Comparison of ENCODE assay signal across 24 mouse cellular contexts in genomic region chr1:131730639-131731437, GRCm38 (mm10). TPM values are rescaled to one million over a fixed set of nuclear protein-coding genes. Genes with fewer than 3 reads are reported as not detected.
A peak's percentile ranks its signal among the peaks of the same experiment; 100 is the strongest.
DNase-seq lines count a peak whose midpoint lies in the region; ATAC-seq and TF ChIP-seq lines count a peak whose summit lies in the region.
"Had no signal": no experiment of that assay in that cellular context is flagged by ENCODE, and none has a peak within 500 bp of the region (broad histone marks: within the 10 kb centered on the region; RNA-seq: fewer than 3 reads in every experiment).

No protein-coding gene starts in this region.

- no peaks in the 10 kb centered on the region for H3K9me3 ChIP-seq in midbrain, embryonic 11.5 days (ENCODE audit: control insufficient read depth, low read length)
- H3K9me3 ChIP-seq in midbrain, postnatal 0 days (ENCODE audit: low read length) = no peaks in the 10 kb centered on the region
- no peaks in the 10 kb centered on the region for H3K9me3 ChIP-seq in neural tube, embryonic 15.5 days (replicated peaks)
- H3K9me3 ChIP-seq: heart, embryonic 13.5 days had no signal

- no peak overlapping the region for H3K4me3 ChIP-seq in midbrain, embryonic 11.5 days (ENCODE audit: low read depth, low read length)
- no peak overlapping the region for H3K4me3 ChIP-seq in midbrain, postnatal 0 days (ENCODE audit: low read depth, low read length)
- no peak overlapping the region for H3K4me3 ChIP-seq in neural tube, embryonic 15.5 days (replicated peaks)
- H3K4me3 ChIP-seq: heart, embryonic 13.5 days; left cerebral cortex, adult 2 months; myocyte had no signal

- no peak overlapping the region for H3K27ac ChIP-seq in midbrain, embryonic 11.5 days (ENCODE audit: low read depth, low read length)
- H3K27ac ChIP-seq in midbrain, postnatal 0 days (ENCODE audit: low read depth, low read length) = no peak overlapping the region
- H3K27ac ChIP-seq in neural tube, embryonic 15.5 days (replicated peaks) = no peak overlapping the region
- H3K27ac ChIP-seq: heart, embryonic 13.5 days; left cerebral cortex, adult 2 months had no signal

- TF ChIP-seq CTCF in midbrain, postnatal 0 days (IDR thresholded peaks at IDR 0.05) = no peak

- peaks cover 5% of the 10 kb centered on the region; the same call in 1 of the 2 replicates for H3K4me1 ChIP-seq in midbrain, embryonic 11.5 days (ENCODE audit: control insufficient read depth, insufficient read depth, low read length)
- no peaks in the 10 kb centered on the region for H3K4me1 ChIP-seq in midbrain, postnatal 0 days (ENCODE audit: insufficient read depth, low read length)
- H3K4me1 ChIP-seq in neural tube, embryonic 15.5 days = no peaks in the 10 kb centered on the region

- H3K36me3 ChIP-seq in midbrain, embryonic 11.5 days (ENCODE audit: control insufficient read depth, insufficient read depth, low read length) = no peaks in the 10 kb centered on the region
- no peaks in the 10 kb centered on the region for H3K36me3 ChIP-seq in midbrain, postnatal 0 days (ENCODE audit: insufficient read depth, low read length)
- H3K36me3 ChIP-seq in neural tube, embryonic 15.5 days = no peaks in the 10 kb centered on the region
- H3K36me3 ChIP-seq: heart, embryonic 13.5 days had no signal

- H3K27me3 ChIP-seq in midbrain, embryonic 11.5 days (ENCODE audit: control insufficient read depth, insufficient read depth, low read length) = no peaks in the 10 kb centered on the region
- H3K27me3 ChIP-seq in midbrain, postnatal 0 days (ENCODE audit: insufficient read depth, low read length) = no peaks in the 10 kb centered on the region
- H3K27me3 ChIP-seq in neural tube, embryonic 15.5 days (replicated peaks) = no peaks in the 10 kb centered on the region
- H3K27me3 ChIP-seq: heart, embryonic 13.5 days; Patski had no signal

- peak; percentile 28 for DNase-seq in midbrain, embryonic 11.5 days (ENCODE audit: low spot score, missing footprints)
- no peak for DNase-seq in midbrain, postnatal 0 days (ENCODE audit: low spot score)
- DNase-seq in kidney, adult 8-10 months = peak; percentile 34 to 58
- peak; percentile 51 for DNase-seq in kidney, postnatal 14 days
- DNase-seq in cerebellum, adult 11-12 months = no peak
- DNase-seq in urinary bladder, postnatal 10 days (ENCODE audit: low spot score) = no peak
- DNase-seq: adrenal gland, postnatal 14 days; cerebellum, postnatal 14 days; heart, adult 11 months; heart, postnatal 4 days; lung, adult 18-20 months; lung, postnatal 14 days; midbrain, embryonic 14.5 days; thymus, postnatal 25 days had no signal

- 88% methylated on average over 12 of the region's 12 CpGs for WGBS in midbrain, embryonic 11.5 days
- 82% methylated on average over 12 of the region's 12 CpGs for WGBS in midbrain, postnatal 0 days
- 84% methylated on average over 12 of the region's 12 CpGs for WGBS in neural tube, embryonic 15.5 days

- no peak for ATAC-seq in midbrain, embryonic 11.5 days (ENCODE audit: low FRiP score)
- no peak for ATAC-seq in midbrain, postnatal 0 days (ENCODE audit: low FRiP score)
- ATAC-seq in neural tube, embryonic 15.5 days (ENCODE audit: low FRiP score) = no peak
- ATAC-seq: Patski had no signal

- H3K9ac ChIP-seq in midbrain, embryonic 11.5 days (ENCODE audit: low read length) = no peak overlapping the region
- H3K9ac ChIP-seq in midbrain, postnatal 0 days (replicated peaks; ENCODE audit: low read length, poor library complexity, severe bottlenecking) = no peak overlapping the region
- no peak overlapping the region for H3K9ac ChIP-seq in neural tube, embryonic 15.5 days (replicated peaks)
- H3K9ac ChIP-seq: heart, embryonic 13.5 days had no signal

- no peak overlapping the region for H3K4me2 ChIP-seq in midbrain, embryonic 11.5 days
- H3K4me2 ChIP-seq in midbrain, postnatal 0 days (ENCODE audit: low read depth, low read length, poor library complexity, severe bottlenecking) = no peak overlapping the region
- H3K4me2 ChIP-seq in neural tube, embryonic 15.5 days = no peak overlapping the region
- H3K4me2 ChIP-seq: heart, embryonic 13.5 days; liver, embryonic 11.5 days had no signal

RNA-seq across cellular contexts. Expression of gene Slc26a9, which starts 13.0 kb away (rescaled TPM):
- not detected in 2 replicates for polyA plus RNA-seq in midbrain, embryonic 11.5 days (2014; fragmentation: Nextera tagmentation; extraction: Ambion mirVana)
- 0.44 TPM in 1 of 2 replicates, not detected in the other for total RNA-seq in midbrain, postnatal 0 days (2014; rRNA removed)
- polyA plus RNA-seq in midbrain, postnatal 0 days (2015; fragmentation: Nextera tagmentation; extraction: Ambion mirVana) = 0.10 and 0.14 TPM in 2 replicates
- 0.09 and 0.10 TPM in 2 replicates for polyA plus RNA-seq in neural tube, embryonic 15.5 days (2015; fragmentation: Nextera tagmentation; extraction: Ambion mirVana)
- total RNA-seq: gastrocnemius, adult 8-10 months; megakaryocyte, adult 5-6 weeks had no signal
- polyA plus RNA-seq: forebrain, embryonic 11.5 days; limb, embryonic 11.5 days; liver, embryonic 11.5 days; myocyte had no signal

RNA-seq across cellular contexts. Expression of gene Rab7b, which starts 42.3 kb away (rescaled TPM):
- polyA plus RNA-seq in midbrain, embryonic 11.5 days (2014; fragmentation: Nextera tagmentation; extraction: Ambion mirVana) = 1.0 and 1.3 TPM in 2 replicates
- 1.2 and 2.8 TPM in 2 replicates for total RNA-seq in midbrain, postnatal 0 days (2014; rRNA removed)
- 1.4 and 1.7 TPM in 2 replicates for polyA plus RNA-seq in midbrain, postnatal 0 days (2015; fragmentation: Nextera tagmentation; extraction: Ambion mirVana)
- 1.4 and 1.9 TPM in 2 replicates for polyA plus RNA-seq in neural tube, embryonic 15.5 days (2015; fragmentation: Nextera tagmentation; extraction: Ambion mirVana)

Comparison
In these comparisons a context has a peak if more than half of its experiments do, and no peak if none do; other contexts are left out.
1. DNase-seq: peak in midbrain, embryonic 11.5 days (single experiment), kidney, adult 8-10 months (2 of 2) and kidney, postnatal 14 days (single experiment); none in midbrain, postnatal 0 days (single experiment), cerebellum, adult 11-12 months (single experiment) and urinary bladder, postnatal 10 days (single experiment).